Mouse (Mus musculus): ENCODE data around the gene Gcdh.

Gcdh gene

GRCm38 (mm10) chr8:84872309-84872965 is 21.3 kb downstream of the Gcdh start:
- DNase-seq (ENCODE audit: low spot score), result peak; percentile 39

DNA sequence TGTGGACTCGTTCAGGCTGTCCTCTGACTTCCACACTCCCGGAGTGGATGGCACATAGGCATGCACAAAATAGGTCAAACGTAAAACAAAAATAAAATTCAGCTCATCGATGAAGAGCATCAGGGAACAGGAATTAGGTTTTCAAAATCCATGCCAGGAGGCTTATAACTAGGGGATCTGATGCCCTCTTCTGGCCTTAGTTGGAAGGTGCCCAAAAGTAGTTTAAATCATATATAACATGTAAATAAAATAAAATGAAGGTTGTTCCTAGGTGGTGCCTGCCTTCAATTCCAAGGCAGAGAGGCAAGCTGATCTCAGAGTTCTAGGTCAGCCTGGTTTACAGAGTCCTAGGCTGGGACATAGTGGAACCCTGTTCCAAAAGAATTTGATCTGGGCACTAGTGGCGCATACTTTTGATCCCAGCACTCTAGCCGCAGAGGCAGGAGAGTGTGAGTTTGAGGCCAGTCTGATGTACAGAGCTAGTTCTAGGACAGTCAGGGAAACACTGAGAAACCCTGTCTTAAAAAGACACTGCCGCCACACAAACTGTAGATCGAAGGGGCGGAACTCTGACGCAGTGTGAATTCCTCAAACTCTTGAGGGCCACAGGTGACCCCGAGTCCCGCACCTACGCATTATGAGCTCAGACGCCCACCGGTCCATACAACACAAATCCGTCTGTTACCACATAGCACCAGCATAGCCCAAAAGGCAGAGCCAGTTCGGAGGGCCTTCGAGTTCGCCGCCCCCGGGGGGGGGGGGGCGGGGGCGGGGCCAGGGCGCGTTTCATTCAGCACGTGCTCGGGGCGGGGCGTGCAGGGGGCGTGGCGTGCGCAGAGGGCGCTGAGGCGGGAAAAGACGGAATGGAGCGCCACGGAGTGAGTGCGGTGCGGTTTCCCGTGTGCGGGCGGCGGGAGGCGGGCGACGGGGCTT is 22.1 kb downstream of the Gcdh start, which contains the start of gene Syce2:
Syce2 (plus strand) TSS at position 736 of the 933 bp plus-strand sequence.
- peak; percentile 84 for DNase-seq (ENCODE audit: low spot score)

DNA sequence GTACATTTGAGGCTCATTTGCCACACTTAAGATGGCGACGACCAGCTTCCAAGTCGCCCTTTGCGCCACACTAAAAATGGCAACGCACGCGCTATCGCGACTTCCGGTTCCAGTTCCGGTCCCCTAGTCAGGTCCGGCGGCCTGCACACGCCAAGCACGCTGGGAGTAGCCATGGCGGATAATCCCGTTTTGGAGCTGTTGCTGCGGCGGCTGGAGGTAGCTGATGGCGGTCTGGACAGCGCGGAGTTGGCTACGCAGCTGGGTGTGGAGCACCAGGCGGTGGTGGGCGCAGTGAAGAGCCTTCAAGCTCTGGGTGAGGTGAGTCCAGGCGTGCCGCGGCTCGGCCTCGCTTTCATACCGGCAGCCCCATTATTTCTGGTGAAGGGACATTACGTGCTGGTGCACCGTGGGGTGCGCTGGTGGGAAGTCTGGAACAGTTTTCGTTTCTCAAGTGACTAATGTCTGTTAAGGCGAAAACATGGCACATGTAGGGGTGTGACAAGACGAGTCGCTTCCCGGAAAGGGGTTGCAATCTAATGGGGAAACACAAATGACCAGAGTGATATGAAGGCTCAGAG is 36.8 kb downstream of the Gcdh start, which contains the start of gene Farsa:
Farsa (plus strand) TSS at position 126 of the 578 bp plus-strand sequence.
- DNase-seq (ENCODE audit: low spot score), result peak; percentile 86

DNA sequence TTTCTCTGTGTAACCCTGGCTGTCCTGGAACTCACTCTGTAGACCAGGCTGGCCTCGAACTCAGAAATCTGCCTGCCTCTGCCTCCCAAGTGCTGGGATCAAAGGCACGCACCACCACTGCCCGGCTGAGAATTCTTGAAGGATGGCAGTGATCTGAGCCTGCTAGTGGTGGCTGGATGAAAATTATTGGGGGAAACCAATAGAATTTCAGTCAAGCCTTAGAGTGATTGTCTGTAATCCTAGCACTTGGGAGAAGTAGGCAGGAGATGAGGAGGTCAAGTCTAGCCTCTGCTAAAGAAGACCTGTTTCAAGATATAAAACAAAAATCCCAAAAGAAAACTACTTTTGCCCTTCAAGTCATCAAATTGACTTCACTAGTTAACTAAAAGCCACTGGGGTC is 37.3 kb downstream of the Gcdh start:
- DNase-seq (ENCODE audit: low spot score), result no peak

DNA sequence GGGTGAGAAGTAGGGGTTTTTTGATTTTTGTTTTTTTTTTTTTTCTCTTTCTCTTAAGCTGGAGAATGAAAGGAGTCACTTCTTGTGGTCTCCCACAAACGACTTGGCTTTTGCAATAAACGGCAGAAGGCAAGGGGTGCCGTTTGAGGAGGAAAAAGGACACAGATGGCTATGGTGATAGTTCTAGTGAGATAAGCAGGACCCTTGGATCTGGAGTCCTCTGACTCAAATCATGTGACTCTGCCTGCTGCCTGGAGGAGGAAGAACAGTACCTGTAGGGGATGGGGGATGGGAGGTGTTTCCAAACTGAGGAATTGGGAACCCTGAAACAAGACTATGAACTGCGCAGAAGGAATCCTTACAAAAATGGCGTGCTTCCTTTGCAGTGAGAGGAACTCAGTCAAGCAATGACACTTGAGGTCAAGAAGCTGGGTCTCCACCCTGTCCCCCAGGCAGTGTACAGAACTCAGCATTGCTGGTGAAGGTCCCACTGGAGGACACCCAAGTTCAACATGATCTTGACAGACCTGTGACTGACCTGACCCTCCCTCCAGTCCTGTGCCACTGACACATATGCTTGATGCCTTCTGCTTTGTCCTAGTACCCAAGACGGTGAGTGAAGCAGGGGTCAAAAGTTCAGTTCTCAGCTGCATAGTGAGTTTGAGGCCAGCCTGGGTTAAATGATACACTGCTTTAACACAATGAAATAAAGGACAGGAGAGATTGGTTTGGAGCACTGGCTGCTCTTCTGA is 45.9 kb downstream of the Gcdh start:
- no peak for DNase-seq (ENCODE audit: low spot score)

DNA sequence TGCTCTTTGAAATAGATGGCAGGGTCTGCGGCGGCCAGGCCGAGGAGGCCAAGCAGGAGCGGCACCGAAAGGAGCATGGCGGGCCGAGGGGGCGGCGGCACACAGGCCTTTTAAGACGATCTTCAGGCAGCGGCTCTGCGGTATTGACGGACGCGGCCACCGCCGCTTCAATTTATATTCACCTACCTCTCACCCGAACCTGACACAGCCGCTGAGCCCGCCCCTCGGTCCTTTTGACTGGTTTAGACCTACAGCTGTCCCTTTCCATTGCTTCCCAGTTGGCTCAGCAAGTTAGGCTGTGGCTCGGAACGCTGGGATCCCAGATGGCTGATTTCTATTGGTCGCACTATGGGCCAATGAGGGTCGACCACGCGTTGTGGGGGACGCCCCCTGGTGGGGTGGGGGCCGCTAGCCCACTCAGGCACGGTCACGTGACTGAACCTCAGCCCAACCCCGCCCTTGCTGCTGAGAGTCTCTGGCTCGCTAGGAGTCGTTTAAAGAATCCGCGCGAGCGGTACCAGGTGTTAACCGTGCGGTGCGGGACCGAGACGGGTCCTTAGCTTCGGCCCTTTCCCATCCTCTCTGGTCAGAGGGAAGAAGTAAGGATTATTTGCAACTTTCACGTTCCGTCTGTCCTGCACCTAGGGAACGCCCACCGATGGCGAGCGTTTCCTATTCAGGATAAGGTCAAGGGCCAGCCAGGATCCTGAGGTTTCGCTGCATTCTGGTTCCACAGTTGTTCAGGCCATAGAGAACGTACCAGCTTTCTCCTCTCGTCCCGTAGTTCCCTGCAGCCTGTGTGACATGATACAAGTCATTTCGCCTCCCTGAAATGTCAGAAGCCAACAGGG is 46.8 kb downstream of the Gcdh start, which contains the start of gene Calr:
Calr (minus strand) TSS at position 213 of the 851 bp plus-strand sequence.
- DNase-seq (ENCODE audit: low spot score), result peak; percentile 99

DNA sequence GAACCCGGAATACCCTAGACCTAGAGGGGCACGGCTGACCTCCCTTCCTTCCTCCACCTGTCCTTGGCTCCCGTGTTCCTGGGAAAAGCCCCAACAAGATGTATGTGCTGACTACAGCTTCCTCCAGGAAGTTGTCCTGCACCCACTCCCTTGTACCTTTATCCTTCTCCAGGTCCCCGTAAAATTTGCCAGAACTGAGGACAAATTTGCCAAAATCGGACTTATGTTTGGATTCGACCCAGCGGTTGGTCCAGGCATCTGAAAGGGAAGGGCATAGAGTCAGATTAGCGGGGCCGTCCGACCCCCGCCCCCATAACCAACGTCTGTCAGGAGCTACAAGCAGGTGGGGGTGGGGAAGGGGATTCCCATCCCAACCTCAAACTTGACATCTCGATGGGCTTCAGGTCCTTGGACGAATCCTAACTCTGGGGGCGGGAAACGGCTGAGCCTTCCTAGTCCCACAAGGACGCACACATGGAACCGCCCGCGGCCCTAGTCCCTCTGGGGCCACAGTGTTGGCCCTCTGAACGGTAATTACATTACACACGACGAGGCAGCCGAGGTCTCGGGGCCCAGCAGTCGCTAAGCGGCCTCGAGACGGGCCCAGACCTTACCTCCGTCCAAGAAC is 47.5 kb downstream of the Gcdh start:
- no peak for DNase-seq (ENCODE audit: low spot score)

DNA sequence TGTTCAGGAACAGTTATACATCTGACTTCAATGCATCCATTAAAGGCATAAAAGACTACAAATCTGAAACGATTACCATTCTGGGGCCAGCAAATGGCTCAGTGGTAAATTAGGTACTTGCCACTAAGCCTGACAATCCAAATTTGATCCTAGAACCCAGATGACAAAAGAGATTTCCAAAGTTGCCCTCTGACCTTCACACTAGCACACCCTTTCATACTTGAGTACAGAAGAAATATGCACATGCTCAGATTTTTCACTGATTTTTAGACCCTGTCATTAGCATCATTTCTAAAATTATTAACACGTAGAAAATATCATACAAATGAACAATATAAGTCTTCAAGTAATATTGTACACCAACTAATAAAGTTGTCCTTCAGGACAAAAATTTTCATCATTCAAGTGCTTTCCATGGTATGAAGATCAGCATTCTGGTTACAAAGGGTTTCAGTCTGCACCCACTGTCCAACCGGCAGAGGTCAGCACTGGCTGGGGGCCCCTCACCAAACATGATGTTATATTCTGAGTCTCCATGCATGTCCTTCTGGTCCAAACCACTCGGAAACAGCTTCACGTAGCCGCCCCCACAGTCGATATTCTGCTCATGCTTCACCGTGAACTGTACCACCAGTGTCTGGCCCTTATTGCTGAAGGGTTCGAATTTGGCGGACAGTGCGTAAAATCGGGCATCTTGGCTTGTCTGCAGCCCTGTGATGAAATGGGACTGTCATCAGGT is 48.2 kb downstream of the Gcdh start:
- no peak for DNase-seq (ENCODE audit: low spot score)

- DNase-seq (ENCODE audit: low spot score), result no peak
These were observed 49.2 kb downstream of the Gcdh start for GRCm38 (mm10) chr8:84844397-84845070.

DNA sequence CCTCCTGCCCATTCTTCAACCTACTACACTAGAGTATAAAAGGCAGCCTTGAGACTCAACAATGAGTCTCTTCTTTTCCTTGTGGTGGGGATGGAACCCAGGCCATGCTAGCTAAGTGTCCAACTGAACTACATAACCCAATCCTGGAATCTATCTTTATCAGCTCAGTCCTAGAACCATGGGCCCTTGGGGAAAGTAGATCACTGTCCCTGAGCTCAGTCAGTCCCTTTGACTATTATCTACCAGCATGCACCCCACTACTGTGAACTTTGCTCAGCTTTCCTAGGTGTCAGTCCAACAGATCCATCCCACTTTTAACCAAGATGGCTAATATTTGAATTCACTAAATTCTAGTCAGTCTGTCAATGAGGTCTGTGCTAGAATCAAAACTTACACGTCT is 52.2 kb downstream of the Gcdh start:
- no peak for DNase-seq (ENCODE audit: low spot score)

DNA sequence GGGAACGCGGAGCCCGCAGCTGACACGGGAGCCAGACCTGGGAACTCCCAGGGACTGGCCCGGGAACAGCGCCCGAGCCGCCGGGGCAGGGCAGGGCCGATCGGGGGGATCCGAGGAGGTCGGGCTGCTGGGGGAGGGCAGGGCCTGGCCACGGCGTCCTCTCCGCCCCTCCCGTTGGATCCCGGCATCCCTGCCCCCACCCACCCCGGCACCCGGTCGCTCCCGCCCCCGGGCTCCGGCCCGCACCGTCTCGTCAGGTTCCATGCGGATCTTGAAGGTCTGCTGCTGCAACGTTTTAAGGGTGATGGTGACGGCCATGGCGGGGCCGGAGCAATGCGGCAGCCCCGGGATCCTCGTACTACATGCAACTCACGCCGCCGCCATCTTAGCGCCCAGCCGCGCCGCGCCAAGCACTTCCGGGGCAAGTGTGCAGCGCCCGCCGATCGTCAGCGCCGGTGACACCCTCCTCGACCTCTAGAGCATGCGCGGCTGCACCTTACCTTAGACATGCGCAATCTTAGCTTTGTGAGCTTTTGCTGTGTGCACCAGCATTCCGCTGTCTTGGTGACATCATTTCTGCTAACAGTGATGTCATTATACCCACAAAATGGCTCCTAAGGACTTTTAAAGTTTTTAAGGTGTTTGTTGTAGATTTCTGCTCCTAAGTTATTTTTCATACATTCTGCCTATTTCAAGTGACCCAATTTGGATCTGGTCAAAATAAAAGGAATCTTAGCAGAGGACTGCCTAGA is 53.3 kb downstream of the Gcdh start, which contains the start of gene Rad23a:
Rad23a (minus strand) TSS at position 418 of the 752 bp plus-strand sequence.
- DNase-seq (ENCODE audit: low spot score), result peak; percentile 85

DNA sequence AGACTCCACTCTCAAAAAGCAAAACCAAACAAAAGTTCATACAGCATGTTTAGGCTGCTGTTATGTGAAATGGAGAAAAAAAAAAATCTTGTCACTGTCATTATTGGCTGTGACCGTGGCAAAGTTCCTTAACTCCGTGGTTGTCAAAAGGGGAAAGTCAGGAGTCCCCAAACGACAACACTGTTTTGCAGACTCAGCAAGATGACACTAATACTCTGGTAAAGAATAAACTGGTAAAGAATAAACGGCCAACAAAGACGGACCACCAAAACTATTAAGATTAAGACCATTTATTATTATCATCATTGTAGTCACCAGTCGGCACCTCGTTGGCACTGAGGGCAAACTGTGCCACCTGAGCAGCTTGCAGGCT is 53.9 kb downstream of the Gcdh start:
- DNase-seq (ENCODE audit: low spot score), result no peak

DNA sequence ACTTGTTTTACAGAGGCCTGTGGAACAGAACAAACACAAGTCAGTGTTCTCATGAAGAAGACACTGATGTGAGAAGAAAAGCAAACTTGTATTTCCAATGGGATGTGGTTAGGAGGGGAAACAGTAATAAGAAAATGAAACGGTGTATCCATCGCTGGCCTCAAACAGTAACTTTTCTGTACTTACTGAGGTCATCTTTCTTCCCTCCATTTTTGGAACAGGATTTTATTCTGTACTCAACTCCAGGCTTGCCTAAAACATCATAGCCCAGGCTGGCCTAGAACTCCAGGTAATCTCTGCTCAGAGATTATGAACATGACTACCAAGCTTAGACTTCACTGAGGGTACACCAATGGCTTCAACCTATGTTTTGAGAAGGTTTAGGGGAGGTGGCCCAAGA is 54.3 kb downstream of the Gcdh start:
- DNase-seq (ENCODE audit: low spot score), result no peak

- DNase-seq (ENCODE audit: low spot score), result peak; percentile 80
These were observed 55.2 kb downstream of the Gcdh start for GRCm38 (mm10) chr8:84838513-84838912.

- DNase-seq (ENCODE audit: low spot score), result no peak
These were observed 55.7 kb downstream of the Gcdh start for GRCm38 (mm10) chr8:84837912-84838470.

DNA sequence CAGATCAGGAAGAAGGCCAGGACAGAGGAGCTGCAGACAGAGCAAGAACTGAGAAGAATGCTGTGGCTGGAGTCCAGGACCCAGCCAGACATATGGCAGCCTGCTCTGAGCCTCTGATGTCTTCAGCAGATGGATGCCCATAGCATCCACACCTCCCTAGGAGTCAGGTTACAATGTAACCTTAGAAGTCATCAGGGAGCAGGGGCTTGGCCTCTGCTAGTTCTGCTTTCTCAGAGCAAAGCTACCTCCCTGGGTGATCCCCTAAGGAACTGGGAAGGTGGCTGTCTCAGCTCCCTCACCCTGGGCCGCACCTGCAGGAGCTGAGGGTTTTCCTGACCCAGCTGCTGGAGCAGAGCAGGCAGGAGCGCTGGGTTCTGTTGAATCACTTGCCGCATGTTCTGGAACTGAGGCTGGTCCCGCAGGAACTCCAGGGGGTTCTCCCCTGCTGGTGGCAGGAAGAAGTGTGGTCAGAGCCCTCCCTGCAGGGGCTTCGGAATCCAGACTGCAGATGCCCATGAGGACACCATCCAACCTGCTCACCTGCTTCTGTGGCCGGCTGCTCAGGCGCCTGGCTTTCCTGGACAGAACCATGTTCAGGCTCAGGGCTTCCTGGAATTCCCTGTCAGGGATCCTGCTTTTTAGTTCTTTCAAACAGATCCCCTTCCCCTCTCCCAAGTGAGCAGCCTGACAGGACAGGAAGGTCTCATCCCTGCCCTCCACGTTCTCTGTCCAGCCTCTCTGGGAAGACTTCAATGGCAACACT is 56.4 kb downstream of the Gcdh start:
- no peak for DNase-seq (ENCODE audit: low spot score)
